Mouse (Mus musculus) left cerebral cortex, postnatal 4 days (tissue): Measurements from ENCODE around the gene Isca2. TPM values are rescaled to one million over a fixed set of nuclear protein-coding genes. Genes with fewer than 3 reads are reported as not detected.

ENCODE experiments used
- DNase-seq: peaks from one replicate; pipeline ENCODE4 v3.0.0-alpha.2; 2022
- intact Hi-C: fragments of 180-260 bp; cut with DNase I; formaldehyde crosslinking; loops from one replicate; pipeline ENCODE4 v1.15.1; 2025
- total RNA-seq, 2 experiments: library from RNA; stranded (reverse); gene quantifications; 2 replicates each; pipeline ENCODE4 v1.2.3; 2021

Gene Isca2
- total RNA-seq, 2 experiments from 2014 or later = 40.8 to 43.3 TPM

- no peak for DNase-seq
- intact Hi-C loops = no loop called here
Measured at GRCm38 (mm10) chr12:84812004-84812403, 39.0 kb downstream of the Isca2 start.

GRCm38 (mm10) chr12:84813773-84814172, 40.7 kb downstream of the Isca2 start:
- intact Hi-C loops = no loop called here
- no peak for DNase-seq

- intact Hi-C loops = no loop called here
- no peak for DNase-seq
Measured at GRCm38 (mm10) chr12:84814663-84815325, 41.7 kb downstream of the Isca2 start.

GRCm38 (mm10) chr12:84818496-84818895, 45.4 kb downstream of the Isca2 start:
- no peak for DNase-seq
- intact Hi-C loops = no loop called here

GRCm38 (mm10) chr12:84819236-84820168, 46.5 kb downstream of the Isca2 start:
- peak; percentile 55 for DNase-seq
- intact Hi-C loops = no loop called here

- DNase-seq = no peak
- intact Hi-C loops = no loop called here
Measured at GRCm38 (mm10) chr12:84823601-84824000, 50.5 kb downstream of the Isca2 start.

- intact Hi-C loops = no loop called here
- DNase-seq = no peak
Measured at GRCm38 (mm10) chr12:84824203-84824602, 51.2 kb downstream of the Isca2 start.

Other genes with a start within 250 kb of the Isca2 start
- not detected for gene Vsx2, start 203.5 kb upstream of the Isca2 start, total RNA-seq
- 10 to 100 TPM; 10.9 to 13.5 TPM for gene Abcd4, start 155.8 kb upstream of the Isca2 start, total RNA-seq
- not detected for gene Vrtn, start 132.2 kb upstream of the Isca2 start, total RNA-seq
- gene Syndig1l, start 74.4 kb upstream of the Isca2 start, total RNA-seq = 10 to 100 TPM; 36.9 to 47.9 TPM
- gene Npc2, start 99 bp upstream of the Isca2 start, total RNA-seq = 10 to 100 TPM; 35.4 to 35.7 TPM
- under 1 TPM; 0.42 to 0.54 TPM for gene Ltbp2, start 103.3 kb downstream of the Isca2 start, total RNA-seq
- 10 to 100 TPM; 41.0 to 47.8 TPM for gene Fcf1, start 197.6 kb downstream of the Isca2 start, total RNA-seq
- gene Arel1, start 197.6 kb downstream of the Isca2 start, total RNA-seq = 10 to 100 TPM; 90.9 to 91.7 TPM
- gene Ylpm1, start 223.1 kb downstream of the Isca2 start, total RNA-seq = 100 to 1,000 TPM; 143 to 145 TPM